Mouse (Mus musculus): Measurements from ENCODE around the gene Trim66.

GRCm38 (mm10) chr7:109493319-109494316 lies 14.3 kb downstream of the Trim66 start:
- no peak; the same call in 1 of the 2 replicates for TF ChIP-seq CTCF (IDR thresholded peaks at IDR 0.05; ENCODE audit: insufficient read depth, low read depth, low read length)
- TF ChIP-seq POLR2A (IDR thresholded peaks at IDR 0.05; ENCODE audit: insufficient read depth, low read depth, low read length): no peak

All from olfactory bulb, adult 2 months (tissue).